Mouse (Mus musculus) midbrain, embryonic 16.5 days (tissue): ENCODE measurements around the gene Wt1. TPM values are rescaled to one million over a fixed set of nuclear protein-coding genes. Genes with fewer than 3 reads are reported as not detected.
A peak's percentile ranks its signal among the peaks of the same experiment; 100 is the strongest.

Source experiments
- ATAC-seq: fragments of 200-750 bp; cut with Nextera tagmentation; 2 replicates; pipeline ENCODE4 v1.8.0; 2017; ENCODE audit warnings: moderate TSS enrichment
- H3K27ac ChIP-seq: fragments of 300-500 bp; sonication (generic); 2 replicates; pipeline ENCODE4 v1.5.1; 2014; ENCODE audit warnings: mild to moderate bottlenecking, low read length, mixed read lengths
- H3K27me3 ChIP-seq: fragments of 300-500 bp; sonication (generic); 2 replicates; pipeline ENCODE4 v1.6.1; 2014; ENCODE audit warnings: low read depth, low read length, mixed read lengths; ENCODE audit not compliant: control insufficient read depth, insufficient read depth
- H3K36me3 ChIP-seq: fragments of 300-500 bp; sonication (generic); 2 replicates; pipeline ENCODE4 v1.6.1; 2014; ENCODE audit warnings: mild to moderate bottlenecking, low read length, moderate library complexity, mixed read lengths; ENCODE audit not compliant: control insufficient read depth, insufficient read depth
- H3K4me1 ChIP-seq: fragments of 300-500 bp; sonication (generic); 2 replicates; pipeline ENCODE4 v1.6.1; 2014; ENCODE audit warnings: mild to moderate bottlenecking, low read length, mixed read lengths; ENCODE audit not compliant: control insufficient read depth, insufficient read depth
- H3K4me2 ChIP-seq: fragments of 300-500 bp; sonication (generic); 2 replicates; pipeline ENCODE4 v1.6.1; 2014; ENCODE audit warnings: mild to moderate bottlenecking, low read length, mixed read lengths
- H3K4me3 ChIP-seq: fragments of 300-500 bp; sonication (generic); 2 replicates; pipeline ENCODE4 v1.5.1; 2014; ENCODE audit warnings: low read depth, mild to moderate bottlenecking, low read length, moderate library complexity, mixed read lengths
- H3K9ac ChIP-seq: fragments of 300-500 bp; sonication (generic); 2 replicates; pipeline ENCODE4 v1.6.1; 2014; ENCODE audit warnings: low read depth, low read length, mixed read lengths
- H3K9me3 ChIP-seq: fragments of 300-500 bp; sonication (generic); replicated peaks from 2 replicates; pipeline ENCODE4 v1.6.1; 2014; ENCODE audit warnings: mild to moderate bottlenecking, low read length, mixed read lengths; ENCODE audit not compliant: control insufficient read depth, poor library complexity, severe bottlenecking
- WGBS: fragments of 180-500 bp; shearing (Covaris S2); extraction: QIAGEN DNeasy Blood & Tissue Kit; methylation state at CpG from one replicate; pipeline ENCODE4 v1.1.7; 2014; 5-methylcytosine and 5-hydroxymethylcytosine counted together
- polyA plus RNA-seq: library from polyadenylated mRNA; unstranded; fragments of >200 nt; fragmentation: Nextera tagmentation; extraction: Ambion mirVana; gene quantifications from 2 replicates; pipeline ENCODE4 v1.2.1, GENCODE M21; 2015

The Wt1 gene
- polyA plus RNA-seq, 1 experiment from 2014 or later, result 0.13 TPM

GRCm38 (mm10) chr2:105123431-105123830, 2.9 kb upstream of the Wt1 start:
- H3K9me3 ChIP-seq, result no peaks in the 10 kb centered on the region
- no peak overlapping the region for H3K4me3 ChIP-seq
- H3K4me2 ChIP-seq, result no peak overlapping the region
- no peak overlapping the region for H3K27ac ChIP-seq
- H3K9ac ChIP-seq, result no peak overlapping the region
- H3K27me3 ChIP-seq, result peaks cover 80% of the 10 kb centered on the region
- H3K36me3 ChIP-seq, result no peaks in the 10 kb centered on the region
- WGBS, result 2% methylated on average over 8 of the region's 8 CpGs
- ATAC-seq, result no peak
- peaks cover 2% of the 10 kb centered on the region; the same call in 1 of the 2 replicates for H3K4me1 ChIP-seq

- H3K36me3 ChIP-seq, result no peaks in the 10 kb centered on the region
- no peak overlapping the region for H3K9ac ChIP-seq
- WGBS, result under 1% methylated on average over 9 of the region's 9 CpGs
- ATAC-seq, result no peak
- no peak overlapping the region for H3K4me2 ChIP-seq
- H3K27ac ChIP-seq, result no peak overlapping the region
- H3K4me3 ChIP-seq, result no peak overlapping the region
- no peaks in the 10 kb centered on the region; the same call in 1 of the 2 replicates for H3K9me3 ChIP-seq
- peaks cover 80% of the 10 kb centered on the region for H3K27me3 ChIP-seq
- H3K4me1 ChIP-seq, result peaks cover 2% of the 10 kb centered on the region; the same call in 1 of the 2 replicates
Measured at GRCm38 (mm10) chr2:105123881-105124280, 2.4 kb upstream of the Wt1 start.

GRCm38 (mm10) chr2:105124391-105124790, 1.9 kb upstream of the Wt1 start:
- H3K9ac ChIP-seq, result no peak overlapping the region
- peaks cover 2% of the 10 kb centered on the region; the same call in 1 of the 2 replicates for H3K4me1 ChIP-seq
- H3K36me3 ChIP-seq, result no peaks in the 10 kb centered on the region
- whole genome bisulfite sequencing, result 0% methylated on average over 7 of the region's 7 CpGs
- no peak overlapping the region for H3K4me2 ChIP-seq
- no peak for ATAC-seq
- no peak overlapping the region for H3K27ac ChIP-seq
- H3K9me3 ChIP-seq, result no peaks in the 10 kb centered on the region; the same call in 1 of the 2 replicates
- H3K4me3 ChIP-seq, result no peak overlapping the region
- peaks cover 80% of the 10 kb centered on the region for H3K27me3 ChIP-seq

- Histone ChIP-seq H3K4me2 (no peak overlapping the region), H3K9me3 (no peaks in the 10 kb centered on the region; the same call in 1 of the 2 replicates), H3K4me3 (no peak overlapping the region), H3K27me3 (peaks cover 81% of the 10 kb centered on the region), H3K36me3 (no peaks in the 10 kb centered on the region), H3K27ac (no peak overlapping the region), H3K4me1 (peaks cover 2% of the 10 kb centered on the region; the same call in 1 of the 2 replicates), H3K9ac (no peak overlapping the region)
- no peak for ATAC-seq
- under 1% methylated on average over 8 of the region's 8 CpGs for WGBS
Measured at GRCm38 (mm10) chr2:105125205-105125604, 1.1 kb upstream of the Wt1 start.

GRCm38 (mm10) chr2:105125641-105126040, 688 bp upstream of the Wt1 start:
- H3K9me3 ChIP-seq, result no peaks in the 10 kb centered on the region; the same call in 1 of the 2 replicates
- no peak overlapping the region for H3K4me2 ChIP-seq
- H3K4me3 ChIP-seq, result no peak overlapping the region
- H3K27me3 ChIP-seq, result peaks cover 81% of the 10 kb centered on the region
- no peak overlapping the region for H3K9ac ChIP-seq
- no peak overlapping the region for H3K27ac ChIP-seq
- H3K36me3 ChIP-seq, result no peaks in the 10 kb centered on the region
- peaks cover 4% of the 10 kb centered on the region; the same call in 1 of the 2 replicates for H3K4me1 ChIP-seq
- ATAC-seq, result no peak
- WGBS, result 2% methylated on average over 15 of the region's 15 CpGs

- WGBS, result under 1% methylated on average over 75 of the region's 92 CpGs
- H3K4me3 ChIP-seq, result peak overlapping the region; percentile 10; the same call in 1 of the 2 replicates
- no peaks in the 10 kb centered on the region; the same call in 1 of the 2 replicates for H3K9me3 ChIP-seq
- no peaks in the 10 kb centered on the region for H3K36me3 ChIP-seq
- H3K9ac ChIP-seq, result no peak overlapping the region
- H3K27me3 ChIP-seq, result peaks cover 78% of the 10 kb centered on the region
- H3K4me1 ChIP-seq, result peaks cover 4% of the 10 kb centered on the region; the same call in 1 of the 2 replicates
- H3K27ac ChIP-seq, result no peak overlapping the region
- ATAC-seq, result peak; percentile 40; the same call in 1 of the 2 replicates
- peak overlapping the region; percentile 21; the same call in 1 of the 2 replicates for H3K4me2 ChIP-seq
Measured at GRCm38 (mm10) chr2:105126691-105127530, 582 bp downstream of the Wt1 start.

- Histone ChIP-seq H3K36me3 (no peaks in the 10 kb centered on the region), H3K27me3 (peaks cover 77% of the 10 kb centered on the region), H3K4me1 (peaks cover 4% of the 10 kb centered on the region; the same call in 1 of the 2 replicates), H3K4me3 (no peak overlapping the region), H3K9me3 (no peaks in the 10 kb centered on the region; the same call in 1 of the 2 replicates), H3K27ac (no peak overlapping the region), H3K4me2 (no peak overlapping the region), H3K9ac (no peak overlapping the region)
- no peak for ATAC-seq
- WGBS, result under 1% methylated on average over 52 of the region's 52 CpGs
Measured at GRCm38 (mm10) chr2:105127531-105128480, 1.5 kb downstream of the Wt1 start.

- Histone ChIP-seq H3K36me3 (no peaks in the 10 kb centered on the region), H3K4me1 (peaks cover 4% of the 10 kb centered on the region; the same call in 1 of the 2 replicates), H3K27me3 (peaks cover 72% of the 10 kb centered on the region), H3K9me3 (no peaks in the 10 kb centered on the region; the same call in 1 of the 2 replicates), H3K4me2 (no peak overlapping the region), H3K9ac (no peak overlapping the region), H3K27ac (no peak overlapping the region), H3K4me3 (no peak overlapping the region)
- WGBS, result 3% methylated on average over 12 of the region's 12 CpGs
- ATAC-seq, result no peak
Measured at GRCm38 (mm10) chr2:105128564-105128963, 2.2 kb downstream of the Wt1 start.
